Mouse (Mus musculus) cerebellum, postnatal 14 days (tissue): ENCODE results near the gene Babam1.
"Not testable (repeated sequence)": the region's sequence is repeated elsewhere in the genome, so short reads cannot be mapped to it uniquely, and the experiment has no call there.

Source experiments
- DNase-seq, 2 experiments: peaks; one replicate each; pipeline ENCODE4 v3.0.0; 2021; ENCODE audit warnings: mixed read lengths in 2 of 2

Gene Babam1

GRCm38 (mm10) chr8:71407441-71407840 is 10.8 kb downstream of the Babam1 start:
- no peak for DNase-seq

DNA sequence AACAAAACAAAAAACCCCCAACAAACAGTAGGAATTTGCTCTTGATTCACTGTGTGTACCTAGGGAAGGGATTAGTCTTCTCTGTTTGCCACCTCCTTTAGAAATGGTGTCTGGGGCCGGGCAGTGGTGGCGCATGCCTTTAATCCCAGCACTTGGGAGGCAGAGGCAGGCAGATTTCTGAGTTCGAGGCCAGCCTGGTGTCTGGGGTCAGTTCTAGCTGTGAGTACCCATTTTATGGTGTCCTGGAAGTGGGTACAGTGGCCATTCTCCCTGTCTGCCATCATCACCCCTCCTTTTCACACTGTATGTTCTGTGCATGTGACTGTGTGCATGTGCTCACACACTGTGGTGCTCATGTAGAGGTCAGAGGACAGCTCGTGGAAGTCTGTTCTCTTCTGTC is 11.6 kb downstream of the Babam1 start:
- DNase-seq = no peak

- DNase-seq = no peak
These were observed 15.0 kb downstream of the Babam1 start for GRCm38 (mm10) chr8:71411535-71412273.

DNA sequence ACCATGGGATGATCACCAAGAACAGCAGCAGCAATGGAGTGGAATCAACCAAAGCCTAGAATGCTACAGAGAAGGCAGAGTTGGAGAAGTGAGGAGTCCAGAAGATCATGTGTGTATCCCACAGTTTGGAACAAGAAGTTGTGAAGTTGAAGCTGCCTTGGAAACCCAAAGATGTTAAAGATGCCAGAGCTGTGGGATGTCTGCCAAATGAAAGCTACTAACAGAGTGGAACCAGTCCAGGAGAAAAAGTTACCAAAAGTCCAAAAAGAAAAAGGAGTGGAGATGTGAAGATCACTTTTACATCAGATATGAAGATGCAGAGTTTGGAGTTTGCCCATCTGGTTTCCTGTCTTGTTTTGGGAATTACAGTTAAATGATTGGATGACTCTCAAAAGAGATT is 25.5 kb downstream of the Babam1 start:
- no peak for DNase-seq

- DNase-seq = not testable (repeated sequence)
These were observed 36.3 kb downstream of the Babam1 start for GRCm38 (mm10) chr8:71432935-71433334.

DNA sequence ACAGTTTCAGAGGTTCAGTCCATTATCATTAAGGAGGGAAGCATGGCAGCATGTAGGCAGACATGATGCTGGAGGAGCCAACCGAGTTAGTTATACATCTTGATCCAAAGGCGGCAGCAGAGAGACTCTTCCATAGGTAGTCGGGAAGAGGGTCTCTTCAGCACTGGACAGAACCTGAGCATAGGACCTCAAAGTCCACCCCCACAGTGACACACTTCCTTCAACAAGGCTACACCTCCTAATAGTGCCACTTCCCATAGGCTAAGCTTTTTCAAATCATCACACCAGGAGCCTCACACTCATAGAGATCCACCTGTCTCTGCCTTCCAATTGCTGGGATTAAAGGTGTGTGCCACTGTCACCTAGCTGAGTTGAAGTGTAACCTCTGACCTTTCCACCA is 40.4 kb downstream of the Babam1 start:
- no peak for DNase-seq

GRCm38 (mm10) chr8:71441404-71441803 is 44.7 kb downstream of the Babam1 start:
- DNase-seq = peak; percentile 67 to 71

DNA sequence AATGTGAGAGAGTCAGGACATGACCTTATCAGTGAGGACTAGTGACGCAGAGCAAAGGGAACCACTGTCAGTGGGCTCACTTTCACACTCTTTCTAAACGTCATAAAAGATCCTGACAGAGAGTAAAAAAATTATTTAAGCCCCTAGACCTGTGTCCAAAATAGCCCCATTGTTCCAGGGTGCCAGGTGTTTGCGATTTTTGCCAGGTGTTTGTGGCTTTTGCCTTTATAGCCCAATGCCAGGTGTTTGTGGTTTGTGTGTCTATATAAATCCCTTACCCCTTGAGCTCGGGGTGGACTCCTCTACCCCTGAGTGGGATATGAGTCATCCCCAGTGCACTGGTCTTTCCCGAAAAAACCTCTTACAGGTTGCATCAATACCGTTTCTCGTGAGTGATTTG is 48.4 kb downstream of the Babam1 start:
- no peak for DNase-seq

DNA sequence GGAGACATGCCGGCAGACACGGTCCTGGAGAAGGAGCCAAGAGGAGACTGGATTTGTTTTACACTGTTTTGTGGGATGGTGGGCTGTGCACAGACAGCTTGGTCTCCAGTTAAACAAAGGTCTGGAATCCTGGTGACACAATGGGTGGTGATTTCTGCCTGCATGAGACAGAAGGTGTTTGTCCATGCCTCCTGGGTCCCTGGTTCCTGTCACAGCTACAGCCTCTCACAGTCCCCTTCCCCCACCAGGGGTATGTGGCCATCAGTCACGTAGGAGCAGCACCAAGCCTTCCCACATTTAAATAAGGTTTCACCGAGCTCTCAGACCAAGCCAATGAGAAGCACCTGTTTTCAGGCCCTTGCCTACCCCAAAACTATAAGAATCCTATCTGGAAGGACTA is 54.7 kb downstream of the Babam1 start:
- no peak for DNase-seq

DNA sequence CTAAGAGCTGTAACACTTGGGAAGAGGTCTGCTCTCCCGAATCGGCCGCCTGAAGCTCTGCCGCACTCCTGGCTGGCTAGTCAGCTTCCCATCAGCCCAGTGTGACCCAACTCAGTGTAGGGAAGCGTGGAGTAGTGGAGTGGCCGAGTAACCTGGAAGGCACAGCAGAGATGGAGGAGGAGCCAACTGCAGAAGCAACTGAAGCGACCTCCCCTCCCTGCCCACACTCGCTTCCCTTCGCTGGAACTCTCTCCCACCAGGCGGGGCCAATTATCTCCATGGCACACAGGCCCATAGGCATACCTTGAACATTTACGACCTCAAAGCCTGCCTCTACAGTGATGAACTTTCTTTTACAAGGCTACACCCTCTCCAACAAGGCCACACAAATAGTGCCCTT is 55.1 kb downstream of the Babam1 start:
- DNase-seq = no peak

- no peak for DNase-seq
These were observed 56.0 kb downstream of the Babam1 start for GRCm38 (mm10) chr8:71452669-71453068.
